Mouse (Mus musculus) CH12.LX (cell line): ENCODE measurements at regions not wholly inside any gene's neighbourhood (a gene's known extent, or its start where the extent isn't known, plus 50 kb on each side); places are given as distances from the start of the nearest gene placed in this dataset.

Experiments
- CTCF ChIP-seq, 2 experiments: IDR thresholded peaks in 1 of 2; conservative IDR thresholded peaks in 1 of 2; 2 replicates each; pipeline ENCODE4 v1.5.1; 2011 to 2012; ENCODE audit warnings: low read depth in 2 of 2, low read length in 2 of 2, improper control_type of control experiment in 1 of 2, inconsistent platforms in 1 of 2, mild to moderate bottlenecking in 1 of 2, moderate library complexity in 1 of 2
- HCFC1 ChIP-seq: IDR thresholded peaks from 2 replicates; pipeline ENCODE4 v1.6.1; 2012; ENCODE audit warnings: low read depth, mild to moderate bottlenecking, inconsistent platforms, low read length, improper control_type of control experiment
- JUND ChIP-seq: conservative IDR thresholded peaks from 2 replicates; pipeline ENCODE4 v1.6.1; 2011; ENCODE audit warnings: low read depth, low read length, improper control_type of control experiment
- KAT2A ChIP-seq: IDR thresholded peaks from 2 replicates; pipeline ENCODE4 v1.6.1; 2012; ENCODE audit warnings: low read length, improper control_type of control experiment, inconsistent platforms; ENCODE audit not compliant: insufficient replicate concordance
- POLR2A ChIP-seq: IDR thresholded peaks from 2 replicates; pipeline ENCODE4 v1.6.1; 2011; ENCODE audit warnings: low read depth, mild to moderate bottlenecking, improper control_type of control experiment, low read length
- SIN3A ChIP-seq: IDR thresholded peaks from 2 replicates; pipeline ENCODE4 v1.6.1; 2012; ENCODE audit warnings: low read length, improper control_type of control experiment, inconsistent platforms
- USF1 ChIP-seq: IDR thresholded peaks from 2 replicates; pipeline ENCODE4 v1.6.1; 2014; ENCODE audit warnings: low read depth, mild to moderate bottlenecking, inconsistent platforms, low read length, improper control_type of control experiment
- USF2 ChIP-seq: conservative IDR thresholded peaks from 2 replicates; pipeline ENCODE4 v1.6.1; 2011; ENCODE audit warnings: low read depth, low read length, improper control_type of control experiment

- TF ChIP-seq CTCF (conservative IDR thresholded peaks at IDR 0.05 in 1 of 2, IDR thresholded peaks at IDR 0.05 in 1 of 2; ENCODE audit: low read depth in 2 of 2, low read length in 2 of 2) (no peak), JUND (no peak), SIN3A (no peak), USF1 (no peak), POLR2A (no peak), USF2 (no peak), HCFC1 (no peak), KAT2A (no peak)
Measured at GRCm38 (mm10) chr4:106102451-106102977, 213.5 kb upstream of the Usp24 start.
